Mouse (Mus musculus): ENCODE data around the gene Zfp580.

DNA sequence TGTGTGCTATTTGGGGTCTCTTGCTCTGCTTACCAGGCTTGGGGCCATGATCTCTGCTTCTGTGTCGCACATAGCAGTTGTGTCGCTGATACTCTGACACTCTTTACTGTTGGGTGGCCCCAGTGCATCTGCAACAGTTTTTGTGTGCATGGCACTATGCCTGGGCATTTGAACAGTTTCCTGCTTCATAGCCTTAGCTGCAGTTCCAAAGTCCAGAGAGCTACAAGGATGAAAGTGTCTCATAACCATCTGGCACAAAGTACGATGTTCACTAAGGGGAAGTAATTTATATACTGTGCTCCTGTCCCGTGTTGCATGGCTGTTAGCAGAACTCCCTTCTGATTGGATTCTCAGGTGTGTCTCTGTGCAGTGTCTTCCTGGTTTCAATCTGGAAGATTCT is 36.5 kb downstream of the Zfp580 start:
- no peak for TF ChIP-seq POLR2A (IDR thresholded peaks at IDR 0.05; ENCODE audit: borderline replicate concordance, extremely low read depth, low read depth, low read length)
- TF ChIP-seq CTCF (IDR thresholded peaks at IDR 0.05; ENCODE audit: insufficient read depth, low read length), result no peak
